Mouse (Mus musculus) embryonic facial prominence, embryonic 11.5 days (tissue): Measurements from ENCODE around the gene Inha. TPM values are rescaled to one million over a fixed set of nuclear protein-coding genes. Genes with fewer than 3 reads are reported as not detected.

Source experiments
- ATAC-seq: fragments of 200-750 bp; cut with Nextera tagmentation; replicated peaks from 2 replicates; pipeline ENCODE4 v1.8.0; 2017; ENCODE audit warnings: low read depth; ENCODE audit not compliant: insufficient number of reproducible peaks, low FRiP score, low TSS enrichment
- DNase-seq: peaks from one replicate; pipeline ENCODE4 v3.0.0-alpha.2; 2015; ENCODE audit warnings: low spot score
- H3K27ac ChIP-seq: fragments of 300-500 bp; sonication (generic); replicated peaks from 2 replicates; pipeline ENCODE4 v1.5.1; 2014; ENCODE audit warnings: mild to moderate bottlenecking, low read depth, low read length, control low read depth
- H3K27me3 ChIP-seq: fragments of 300-500 bp; sonication (generic); 2 replicates; pipeline ENCODE4 v1.6.1; 2014; ENCODE audit warnings: mild to moderate bottlenecking, low read length, moderate library complexity, mixed read lengths; ENCODE audit not compliant: control insufficient read depth, insufficient read depth
- H3K36me3 ChIP-seq: fragments of 300-500 bp; sonication (generic); replicated peaks from 2 replicates; pipeline ENCODE4 v1.6.1; 2014; ENCODE audit warnings: low read depth, mild to moderate bottlenecking, low read length, moderate library complexity, mixed read lengths; ENCODE audit not compliant: control insufficient read depth, insufficient read depth
- H3K4me1 ChIP-seq: fragments of 300-500 bp; sonication (generic); 2 replicates; pipeline ENCODE4 v1.6.1; 2014; ENCODE audit warnings: low read length, mixed read lengths; ENCODE audit not compliant: control insufficient read depth, insufficient read depth
- H3K4me2 ChIP-seq: fragments of 300-500 bp; sonication (generic); 2 replicates; pipeline ENCODE4 v1.6.1; 2014; ENCODE audit warnings: low read depth, mild to moderate bottlenecking, control low read depth, low read length, moderate library complexity
- H3K4me3 ChIP-seq: fragments of 300-500 bp; sonication (generic); 2 replicates; pipeline ENCODE4 v1.5.1; 2014; ENCODE audit warnings: low read depth, low read length, control low read depth
- H3K9ac ChIP-seq: fragments of 300-500 bp; sonication (generic); replicated peaks from 2 replicates; pipeline ENCODE4 v1.6.1; 2014; ENCODE audit warnings: mild to moderate bottlenecking, control low read depth, low read length
- H3K9me3 ChIP-seq: fragments of 300-500 bp; sonication (generic); replicated peaks from 2 replicates; pipeline ENCODE4 v1.6.1; 2016; ENCODE audit warnings: mild to moderate bottlenecking, low read length, inconsistent platforms, mixed read lengths; ENCODE audit not compliant: control insufficient read depth
- WGBS: fragments of 180-500 bp; shearing (Covaris S2); extraction: QIAGEN DNeasy Blood & Tissue Kit; methylation state at CpG from one replicate; pipeline ENCODE4 v1.1.7; 2014; 5-methylcytosine and 5-hydroxymethylcytosine counted together
- polyA plus RNA-seq: library from polyadenylated mRNA; unstranded; fragments of >200 nt; fragmentation: Nextera tagmentation; extraction: Ambion mirVana; gene quantifications from 2 replicates; pipeline ENCODE4 v1.2.1, GENCODE M21; 2014

The Inha gene
- polyA plus RNA-seq, 1 experiment from 2014 or later: 1.9 TPM

GRCm38 (mm10) chr1:75504256-75505045 is 2.4 kb upstream of the Inha start:
- H3K36me3 ChIP-seq: peaks cover 10% of the 10 kb centered on the region
- H3K9me3 ChIP-seq: no peaks in the 10 kb centered on the region
- WGBS: 62% methylated on average over 9 of the region's 9 CpGs
- peak overlapping the region; percentile 95 for H3K4me2 ChIP-seq
- H3K27ac ChIP-seq: no peak overlapping the region
- ATAC-seq (no peak), DNase-seq (no peak)
- no peaks in the 10 kb centered on the region; the same call in 1 of the 2 replicates for H3K4me1 ChIP-seq
- H3K9ac ChIP-seq: no peak overlapping the region
- H3K27me3 ChIP-seq: no peaks in the 10 kb centered on the region
- peak overlapping the region; percentile 91 for H3K4me3 ChIP-seq

GRCm38 (mm10) chr1:75505159-75505955 is 1.5 kb upstream of the Inha start:
- peak overlapping the region; percentile 98 for H3K9ac ChIP-seq
- DNase-seq: peak; percentile 72
- under 1% methylated on average over 83 of the region's 84 CpGs for WGBS
- H3K4me3 ChIP-seq: peak overlapping the region; percentile 91
- no peaks in the 10 kb centered on the region for H3K27me3 ChIP-seq
- peaks cover 10% of the 10 kb centered on the region for H3K36me3 ChIP-seq
- peak overlapping the region; percentile 95 for H3K4me2 ChIP-seq
- peak; percentile 40; the same call in 1 of the 2 replicates for ATAC-seq
- H3K9me3 ChIP-seq: no peaks in the 10 kb centered on the region
- H3K27ac ChIP-seq: peak overlapping the region; percentile 96
- H3K4me1 ChIP-seq: no peaks in the 10 kb centered on the region; the same call in 1 of the 2 replicates

DNA sequence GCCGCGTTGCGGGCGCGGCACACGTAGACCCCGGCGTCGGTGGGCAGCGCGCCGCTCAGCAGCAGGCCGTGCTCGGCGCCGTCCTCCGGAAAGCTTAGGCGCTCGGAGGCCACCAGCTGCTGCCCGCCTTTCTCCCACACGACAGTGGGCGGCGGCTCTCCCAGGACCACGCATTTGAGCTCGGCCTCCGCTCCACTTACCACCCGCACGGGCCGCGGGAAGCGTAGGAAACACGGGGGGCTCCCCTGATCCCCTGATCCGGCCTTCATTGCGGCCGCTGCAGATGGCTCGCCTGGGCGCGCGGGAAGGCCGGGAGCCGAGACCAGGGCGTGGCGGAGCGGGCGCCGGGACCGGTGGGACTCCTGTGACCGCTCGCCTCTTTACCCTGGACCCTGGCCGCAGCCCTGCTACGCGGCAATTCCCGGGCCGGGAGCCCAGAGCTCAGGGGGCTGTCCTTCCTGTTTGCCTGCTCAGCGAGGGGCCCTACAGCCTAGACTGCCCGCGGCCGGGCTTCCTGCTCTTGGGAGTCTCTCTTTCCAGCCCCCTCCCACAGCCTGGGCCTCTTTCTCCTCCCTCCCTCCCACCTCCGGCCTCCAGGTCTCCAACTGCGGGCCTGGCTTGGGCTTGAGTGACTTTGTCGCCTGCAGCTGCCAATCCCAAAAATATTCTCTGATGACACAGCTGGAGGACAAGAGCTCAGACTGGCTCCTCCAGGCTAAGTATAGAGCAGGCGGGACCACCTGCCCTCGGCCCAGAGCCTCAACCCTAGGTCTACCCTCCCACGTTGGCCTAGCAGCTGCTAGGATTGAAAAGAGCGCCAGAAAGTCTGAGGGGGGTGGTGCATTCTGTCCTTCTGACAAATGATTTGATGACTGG is 683 bp upstream of the Inha start, which contains the start of gene Obsl1:
Gene Obsl1 (minus strand): TSS at position 497 of the 876 bp plus-strand sequence.
- peak within 1 kb of the TSS; percentile 91 for H3K4me3 ChIP-seq
- H3K9ac ChIP-seq: peak within 1 kb of the TSS; percentile 98
- H3K4me1 ChIP-seq: no peaks in the 10 kb centered on the region; the same call in 1 of the 2 replicates
- peak; percentile 85 for ATAC-seq
- DNase-seq: peak; percentile 92
- no peaks in the 10 kb centered on the region for H3K9me3 ChIP-seq
- WGBS: under 1% methylated on average over 52 of the region's 65 CpGs
- peaks cover 7% of the 10 kb centered on the region for H3K36me3 ChIP-seq
- H3K27me3 ChIP-seq: no peaks in the 10 kb centered on the region
- H3K4me2 ChIP-seq: peak within 1 kb of the TSS; percentile 95
- H3K27ac ChIP-seq: peak within 1 kb of the TSS; percentile 96

GRCm38 (mm10) chr1:75509586-75509985 is 2.7 kb downstream of the Inha start:
- H3K4me3 ChIP-seq: no peak overlapping the region
- no peak overlapping the region for H3K9ac ChIP-seq
- H3K4me2 ChIP-seq: no peak overlapping the region
- WGBS: 53% methylated on average over 20 of the region's 20 CpGs
- H3K4me1 ChIP-seq: no peaks in the 10 kb centered on the region
- H3K27ac ChIP-seq: no peak overlapping the region
- no peaks in the 10 kb centered on the region for H3K27me3 ChIP-seq
- no peak for DNase-seq
- no peaks in the 10 kb centered on the region for H3K9me3 ChIP-seq
- H3K36me3 ChIP-seq: no peaks in the 10 kb centered on the region
- ATAC-seq: no peak

DNA sequence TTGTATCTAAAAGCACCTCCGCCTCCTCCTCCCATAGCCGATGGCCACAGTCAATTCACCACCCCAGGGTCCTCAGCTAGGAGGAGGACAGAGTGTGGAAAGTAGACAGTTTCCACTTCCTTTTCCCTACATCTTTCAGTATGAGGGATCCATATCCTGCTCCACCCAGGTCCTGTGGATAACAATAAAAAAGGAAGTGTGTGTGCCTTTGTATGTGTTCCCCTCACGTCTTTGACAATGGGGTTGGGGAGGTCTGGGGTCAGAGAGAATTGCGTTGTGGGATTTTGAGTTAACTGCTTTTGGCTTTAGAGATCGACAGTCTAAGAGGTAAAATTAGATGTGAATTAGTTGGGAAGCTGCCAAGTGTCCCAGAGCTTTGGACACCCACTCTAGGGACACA is 3.3 kb downstream of the Inha start:
- no peaks in the 10 kb centered on the region for H3K4me1 ChIP-seq
- 77% methylated on average over 5 of the region's 5 CpGs for WGBS

DNA sequence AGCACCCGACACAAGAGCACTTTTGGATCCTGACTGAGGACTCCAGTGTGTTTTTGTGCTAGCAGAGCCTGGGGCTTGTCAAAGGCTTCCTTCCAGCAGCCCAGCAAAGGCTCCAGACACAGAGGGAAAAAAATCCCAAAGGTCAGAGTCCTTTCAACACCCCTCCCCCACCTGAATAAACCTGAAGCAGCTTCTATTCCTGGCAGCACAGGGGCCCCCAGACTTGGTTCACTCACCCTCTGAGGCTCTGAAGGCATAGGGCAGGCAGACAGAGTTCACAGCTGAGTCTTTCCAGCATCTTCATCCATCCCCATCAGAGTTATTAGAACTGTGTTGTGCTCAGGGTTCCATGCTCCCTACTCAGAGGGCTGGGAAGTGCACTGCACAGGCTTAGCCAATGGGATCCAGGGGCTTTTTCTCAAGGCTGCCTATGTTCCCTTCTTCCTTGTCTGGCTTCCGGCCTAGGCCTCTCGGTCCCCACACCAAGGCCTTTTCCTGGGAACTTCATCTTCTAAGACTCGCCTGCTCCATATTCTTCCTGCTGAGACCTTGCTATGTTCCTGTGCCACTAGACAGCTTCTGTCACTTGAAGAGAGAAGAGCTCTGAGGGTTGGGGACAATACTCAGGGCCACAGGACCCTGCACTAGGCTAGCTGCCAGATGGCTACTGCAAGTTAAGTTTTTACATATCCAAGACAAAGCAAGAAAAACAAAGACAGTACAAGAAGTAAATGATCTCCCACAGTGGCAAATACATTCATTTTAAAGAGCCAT is 4.7 kb downstream of the Inha start:
- Histone ChIP-seq H3K4me1 (no peaks in the 10 kb centered on the region), H3K9me3 (no peaks in the 10 kb centered on the region), H3K27me3 (no peaks in the 10 kb centered on the region), H3K9ac (no peak overlapping the region), H3K4me3 (no peak overlapping the region), H3K27ac (no peak overlapping the region), H3K36me3 (no peaks in the 10 kb centered on the region), H3K4me2 (no peak overlapping the region)
- WGBS: 48% methylated on average over 4 of the region's 4 CpGs
- DNase-seq (peak; percentile 44), ATAC-seq (no peak)

More for the DNA sequence above, 3.3 kb downstream of the Inha start:
- Histone ChIP-seq H3K9ac (no peak overlapping the region), H3K36me3 (no peaks in the 10 kb centered on the region), H3K9me3 (no peaks in the 10 kb centered on the region), H3K27me3 (no peaks in the 10 kb centered on the region), H3K4me3 (no peak overlapping the region), H3K4me2 (no peak overlapping the region), H3K27ac (no peak overlapping the region)
- no peak for ATAC-seq
- no peak for DNase-seq

DNA sequence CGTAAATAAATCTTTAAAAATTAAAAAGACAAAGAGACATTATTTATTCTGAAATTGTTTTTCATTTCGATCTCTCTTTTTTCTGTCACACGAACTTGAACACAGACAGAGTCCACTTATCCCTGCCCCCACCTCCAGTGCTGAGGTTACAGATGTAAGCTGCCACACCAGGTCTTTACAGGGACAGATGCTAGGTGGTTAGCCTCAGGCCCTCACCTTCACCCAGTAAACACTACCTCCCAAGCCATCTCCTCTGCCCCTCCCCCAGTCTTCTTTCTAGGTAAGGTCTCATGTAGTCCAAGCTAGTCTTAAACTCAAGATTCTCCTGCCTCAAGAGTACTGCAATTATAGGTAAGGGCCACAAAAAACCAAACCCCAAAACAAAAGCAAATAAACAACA is 5.7 kb downstream of the Inha start:
- Histone ChIP-seq H3K4me3 (no peak overlapping the region), H3K27ac (no peak overlapping the region), H3K4me2 (no peak overlapping the region), H3K36me3 (no peaks in the 10 kb centered on the region), H3K9ac (no peak overlapping the region), H3K9me3 (no peaks in the 10 kb centered on the region), H3K27me3 (no peaks in the 10 kb centered on the region), H3K4me1 (no peaks in the 10 kb centered on the region)
- ATAC-seq (no peak), DNase-seq (no peak)
- 93% methylated on average over 3 of the region's 3 CpGs for WGBS
